Mouse (Mus musculus) embryonic fibroblast, embryonic 13.5 days (primary cell): ENCODE measurements at regions not wholly inside any gene's neighbourhood (a gene's known extent, or its start where the extent isn't known, plus 50 kb on each side); places are given as distances from the start of the nearest gene placed in this dataset.

ENCODE experiments used
- H3K27ac ChIP-seq: 2 replicates; pipeline ENCODE4 v1.5.1; 2012; ENCODE audit warnings: low read length, control low read depth, inconsistent platforms; ENCODE audit not compliant: insufficient read depth
- H3K4me1 ChIP-seq: 2 replicates; pipeline ENCODE4 v1.6.1; 2011; ENCODE audit warnings: low read length; ENCODE audit not compliant: control insufficient read depth, insufficient read depth
- H3K4me3 ChIP-seq: 2 replicates; pipeline ENCODE4 v1.5.1; 2011; ENCODE audit warnings: mild to moderate bottlenecking, control low read depth, low read length; ENCODE audit not compliant: insufficient read depth
- CTCF ChIP-seq: IDR thresholded peaks from 2 replicates; pipeline ENCODE4 v1.5.1; 2011; ENCODE audit warnings: mild to moderate bottlenecking, control low read depth, low read length, moderate library complexity, borderline replicate concordance; ENCODE audit not compliant: insufficient read depth
- POLR2A ChIP-seq: IDR thresholded peaks from 2 replicates; pipeline ENCODE4 v1.6.1; 2011; ENCODE audit warnings: low read depth, mild to moderate bottlenecking, control low read depth, low read length, moderate library complexity

DNA sequence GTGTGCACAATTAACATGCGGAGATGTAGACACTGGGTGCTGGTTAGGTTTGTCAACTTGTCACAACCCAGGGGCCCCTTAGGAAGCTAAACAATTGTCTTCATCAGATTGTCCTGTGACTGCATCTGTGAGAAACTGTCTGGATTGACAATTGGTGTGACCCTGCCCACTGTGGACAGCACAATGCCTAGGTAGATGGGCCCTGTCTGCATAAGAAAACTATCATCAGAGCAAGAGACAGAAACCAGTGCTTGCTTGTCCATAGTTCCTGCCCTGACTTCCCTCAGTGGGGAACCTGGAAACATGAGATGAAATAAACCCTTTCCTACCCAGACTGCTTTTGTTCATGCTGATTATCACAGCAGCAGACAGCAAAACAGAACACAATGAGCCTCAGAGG is 63.5 kb upstream of the Tyw5 start:
- H3K27ac ChIP-seq, result no peak overlapping the region
- H3K4me1 ChIP-seq, result peaks cover 2% of the 10 kb centered on the region; the same call in 1 of the 2 replicates
- no peak overlapping the region for H3K4me3 ChIP-seq
- TF ChIP-seq POLR2A (no peak), CTCF (no peak)

DNA sequence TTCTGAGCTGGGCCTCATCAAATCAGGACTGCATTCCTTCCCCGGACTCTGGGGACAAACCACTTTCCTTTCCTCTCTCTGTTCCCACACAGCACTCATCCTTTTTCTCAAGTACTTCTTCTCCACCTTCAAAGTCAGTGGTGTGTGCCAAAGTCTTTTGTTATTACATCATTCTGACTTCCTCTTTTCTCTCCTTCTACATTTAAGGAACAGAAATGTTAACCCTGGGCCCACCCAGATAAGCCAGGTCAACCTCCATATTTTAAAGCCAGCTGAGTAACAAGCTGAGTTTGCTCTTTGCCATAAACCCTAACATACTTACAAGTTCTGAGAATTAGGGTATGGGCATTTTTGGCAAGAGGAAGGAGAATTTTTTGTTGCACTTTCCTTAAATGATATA is 65.3 kb upstream of the Tyw5 start:
- Histone ChIP-seq H3K27ac (peak overlapping the region; percentile 45; the same call in 1 of the 2 replicates), H3K4me1 (peaks cover 4% of the 10 kb centered on the region; the same call in 1 of the 2 replicates), H3K4me3 (no peak overlapping the region)
- TF ChIP-seq CTCF (no peak), POLR2A (no peak)

DNA sequence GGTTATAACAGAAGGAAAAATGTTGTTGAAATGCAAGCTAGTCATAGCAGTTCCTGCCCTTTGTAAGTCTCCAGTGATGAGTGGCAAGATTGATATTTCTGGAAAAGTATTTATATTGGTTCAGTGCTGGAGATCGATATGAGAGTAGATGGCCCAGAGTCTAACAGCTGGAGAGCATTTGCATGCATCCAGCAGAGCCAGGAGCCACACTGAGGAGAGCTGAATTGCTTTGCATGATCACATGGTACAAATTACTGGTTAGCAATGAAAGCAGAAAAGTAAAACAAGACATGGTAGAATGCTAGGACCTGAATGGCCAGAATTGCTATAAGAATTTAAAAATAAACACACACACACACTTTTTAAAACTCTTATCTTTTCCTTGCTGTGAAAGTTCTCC is 70.8 kb upstream of the Tyw5 start:
- H3K4me3 ChIP-seq, result no peak overlapping the region
- no peak for TF ChIP-seq POLR2A
- no peak for TF ChIP-seq CTCF
- peaks cover 6% of the 10 kb centered on the region; the same call in 1 of the 2 replicates for H3K4me1 ChIP-seq
- H3K27ac ChIP-seq, result 0 out of 2 replicates have a peak overlapping the region, but pooled peaks have one; percentile 30

DNA sequence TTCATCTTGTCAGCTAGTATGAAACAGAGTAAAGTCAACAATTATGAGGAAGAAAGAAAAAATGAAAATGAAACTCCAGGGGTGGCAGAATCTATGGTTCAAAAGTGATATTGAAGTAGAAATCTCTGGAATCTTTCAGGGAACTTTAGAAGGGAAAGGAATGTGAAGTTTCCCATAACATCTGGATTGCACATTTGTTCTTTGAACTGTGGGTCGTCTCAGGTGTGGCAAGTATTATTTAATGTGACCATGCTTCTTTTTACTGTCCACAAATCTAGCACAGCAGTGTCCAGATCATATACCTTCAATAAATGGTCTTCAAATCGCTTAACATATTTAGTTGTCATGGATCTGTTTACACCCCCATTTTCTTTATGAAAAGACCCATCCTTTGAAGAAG is 71.2 kb upstream of the Tyw5 start:
- H3K4me1 ChIP-seq, result peaks cover 6% of the 10 kb centered on the region; the same call in 1 of the 2 replicates
- peak overlapping the region; percentile 34; the same call in 1 of the 2 replicates for H3K27ac ChIP-seq
- TF ChIP-seq POLR2A (no peak), CTCF (no peak)
- no peak overlapping the region for H3K4me3 ChIP-seq

DNA sequence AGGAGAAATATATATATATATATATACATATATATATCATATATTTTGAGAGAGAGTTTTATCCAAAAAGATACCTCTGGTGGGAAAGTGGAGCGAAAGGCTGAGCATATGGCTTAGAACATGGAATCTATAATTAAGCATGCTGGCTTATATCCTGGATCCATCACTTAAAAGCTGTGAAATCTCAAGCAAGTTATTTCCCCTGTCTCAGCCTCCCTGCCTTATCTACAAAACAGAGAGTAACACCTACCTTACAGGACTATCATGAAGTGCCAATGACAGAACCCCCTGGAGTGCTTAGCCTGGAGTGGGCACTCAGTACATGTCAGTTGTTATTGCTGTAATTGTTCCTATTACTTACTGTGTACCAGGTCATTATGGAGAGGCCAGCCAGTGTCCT is 71.9 kb upstream of the Tyw5 start:
- Histone ChIP-seq H3K4me3 (no peak overlapping the region), H3K4me1 (peaks cover 6% of the 10 kb centered on the region; the same call in 1 of the 2 replicates), H3K27ac (no peak overlapping the region)
- TF ChIP-seq POLR2A (no peak), CTCF (no peak)

DNA sequence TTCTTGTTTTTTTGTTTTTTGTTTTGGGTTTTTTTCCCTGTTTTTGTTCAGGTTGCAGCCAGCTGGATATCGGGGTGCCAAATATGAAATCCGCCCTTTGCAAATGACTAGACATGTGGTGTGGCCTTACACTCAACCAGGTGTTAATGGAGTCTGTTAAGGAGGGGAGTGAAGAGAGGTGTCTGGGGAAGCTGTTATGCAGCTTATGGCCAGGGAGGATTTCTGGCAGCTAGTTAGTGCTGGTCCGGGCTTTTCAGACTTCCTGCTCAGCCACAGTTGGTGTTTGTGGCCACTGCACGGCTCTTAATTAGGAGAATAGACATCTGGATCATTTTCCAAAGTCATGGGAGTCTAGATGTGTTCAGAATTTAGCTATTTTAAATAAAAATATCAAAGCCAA is 72.7 kb upstream of the Tyw5 start:
- TF ChIP-seq CTCF, result no peak
- no peak for TF ChIP-seq POLR2A
- H3K27ac ChIP-seq, result peak overlapping the region; percentile 26; the same call in 1 of the 2 replicates
- H3K4me1 ChIP-seq, result peaks cover 6% of the 10 kb centered on the region; the same call in 1 of the 2 replicates
- no peak overlapping the region for H3K4me3 ChIP-seq

DNA sequence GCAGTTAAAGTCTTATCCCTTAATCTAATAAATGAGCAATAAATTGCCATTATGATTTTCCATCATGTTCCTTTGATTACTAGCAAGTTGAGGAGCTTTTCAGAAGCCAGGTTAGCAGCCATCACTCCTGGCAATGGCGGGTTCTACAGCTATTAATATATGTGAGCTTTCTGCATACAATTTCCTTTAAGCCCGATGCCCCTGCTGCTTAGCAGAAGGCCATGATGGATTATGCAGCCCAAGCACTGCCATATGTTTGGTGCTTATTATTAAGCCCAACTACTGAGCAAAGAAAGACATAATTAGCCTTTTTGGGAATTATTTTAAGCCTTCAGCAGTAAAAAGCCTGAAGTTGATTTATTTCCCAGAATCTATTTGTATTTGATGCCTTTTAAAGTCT is 82.3 kb upstream of the Tyw5 start:
- no peaks in the 10 kb centered on the region; the same call in 1 of the 2 replicates for H3K4me1 ChIP-seq
- no peak overlapping the region for H3K4me3 ChIP-seq
- TF ChIP-seq POLR2A (no peak), CTCF (no peak)
- H3K27ac ChIP-seq, result 0 out of 2 replicates have a peak overlapping the region, but pooled peaks have one; percentile 55

DNA sequence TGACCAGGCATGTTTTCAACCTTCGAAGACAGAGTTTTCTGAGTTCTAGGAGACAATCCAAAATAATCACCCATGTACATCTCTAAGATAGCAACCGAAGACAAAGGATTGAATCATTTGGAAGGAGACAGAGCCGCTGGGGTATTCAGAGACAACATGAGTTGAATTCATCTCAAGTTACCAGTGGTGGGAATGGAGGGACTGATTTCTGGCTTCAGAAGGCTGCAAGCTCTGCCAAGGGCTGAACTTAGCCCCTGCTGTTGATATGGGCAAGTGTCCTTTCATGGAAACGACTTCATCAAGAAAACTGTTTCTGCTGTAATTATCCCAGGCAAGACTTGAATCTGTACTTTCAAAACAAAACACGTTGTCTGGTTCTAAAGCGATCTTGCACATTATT is 82.7 kb upstream of the Tyw5 start:
- Histone ChIP-seq H3K4me3 (no peak overlapping the region), H3K27ac (peak overlapping the region; percentile 55; the same call in 1 of the 2 replicates), H3K4me1 (no peaks in the 10 kb centered on the region; the same call in 1 of the 2 replicates)
- TF ChIP-seq POLR2A (no peak), CTCF (no peak)

DNA sequence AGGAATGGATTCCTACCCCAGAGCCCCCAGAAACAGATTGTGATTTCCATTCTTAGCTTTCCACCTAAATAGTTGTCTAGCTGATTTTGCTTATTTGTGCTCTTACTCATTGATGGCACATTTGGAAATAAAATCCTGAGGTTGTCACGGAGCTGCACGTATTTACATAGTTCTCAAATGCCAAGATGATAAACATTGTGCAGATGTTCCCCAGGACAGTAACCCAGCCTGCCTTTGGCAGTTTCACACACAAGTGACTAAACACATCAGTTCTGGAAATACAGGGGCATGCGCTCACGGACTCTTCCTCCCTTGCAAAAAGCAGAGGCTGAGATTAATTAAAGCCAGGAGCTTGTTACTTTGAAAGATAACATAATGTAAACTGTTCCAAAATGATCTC is 83.1 kb upstream of the Tyw5 start:
- H3K4me1 ChIP-seq, result no peaks in the 10 kb centered on the region; the same call in 1 of the 2 replicates
- H3K27ac ChIP-seq, result peak overlapping the region; percentile 55; the same call in 1 of the 2 replicates
- H3K4me3 ChIP-seq, result no peak overlapping the region
- TF ChIP-seq POLR2A (no peak), CTCF (no peak)

DNA sequence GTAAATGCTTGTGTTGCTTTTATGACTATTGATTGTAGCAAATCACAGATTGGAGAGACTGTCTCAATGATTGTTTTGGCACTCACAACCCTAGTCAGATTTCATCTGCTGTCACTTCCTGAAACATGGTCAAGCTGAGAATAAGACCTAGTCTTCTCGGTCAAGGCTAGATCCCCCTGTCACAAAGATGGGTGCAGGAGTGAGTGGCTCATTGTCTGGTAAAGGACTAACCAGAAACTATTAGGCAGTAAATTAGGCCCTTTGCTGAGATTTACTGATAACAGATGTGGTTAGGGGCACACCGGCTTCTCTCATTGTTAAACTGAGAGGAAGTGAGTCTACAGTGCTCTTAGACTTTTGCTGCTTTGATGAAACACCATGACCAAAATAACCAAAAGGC is 85.8 kb upstream of the Tyw5 start:
- no peaks in the 10 kb centered on the region; the same call in 1 of the 2 replicates for H3K4me1 ChIP-seq
- H3K4me3 ChIP-seq, result no peak overlapping the region
- H3K27ac ChIP-seq, result no peak overlapping the region
- no peak for TF ChIP-seq CTCF
- no peak for TF ChIP-seq POLR2A

DNA sequence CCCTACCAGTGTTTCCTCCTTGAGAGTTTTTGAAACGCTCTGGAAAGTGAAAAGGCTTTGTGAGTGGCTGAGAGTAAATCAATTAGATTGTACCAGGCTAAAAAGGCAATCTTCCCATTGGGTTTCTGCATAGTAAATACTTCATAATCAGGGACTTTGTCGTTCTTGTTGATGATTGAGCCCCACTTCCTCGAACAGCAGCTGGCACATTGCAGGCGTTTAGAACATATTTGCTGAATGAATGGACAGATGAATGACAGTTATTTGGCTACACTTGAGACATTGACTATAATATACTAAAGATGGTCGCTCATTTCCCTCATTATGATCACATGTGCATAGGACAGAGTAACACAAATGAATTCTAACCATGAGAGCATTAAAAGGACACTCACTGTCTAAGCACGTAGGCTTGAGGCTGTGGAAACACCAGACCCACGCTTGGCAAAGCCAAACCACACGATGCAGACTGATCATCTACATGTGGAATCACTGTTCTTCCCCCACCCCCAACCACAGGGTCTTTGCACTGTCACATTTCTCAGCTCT is 90.7 kb upstream of the Tyw5 start:
- peak overlapping the region; percentile 80 for H3K27ac ChIP-seq
- TF ChIP-seq POLR2A (no peak), CTCF (no peak)
- H3K4me3 ChIP-seq, result no peak overlapping the region
- no peaks in the 10 kb centered on the region for H3K4me1 ChIP-seq
